Mouse (Mus musculus): ENCODE data around the gene Otop3. TPM values are rescaled to one million over a fixed set of nuclear protein-coding genes. Genes with fewer than 3 reads are reported as not detected.

Gene Otop3
- polyA plus RNA-seq, 1 experiment from 2014 or later, result not detected

Other genes starting within 250 kb of the Otop3 start
- gene Rab37, start 243.3 kb upstream of the Otop3 start, polyA plus RNA-seq (2014; fragmentation: Nextera tagmentation; extraction: Ambion mirVana), result 0.78 and 0.89 TPM in 2 replicates
- 0.22 and 0.61 TPM in 2 replicates for gene Cd300lf, start 200.7 kb upstream of the Otop3 start, polyA plus RNA-seq (2014; fragmentation: Nextera tagmentation; extraction: Ambion mirVana)
- gene Slc9a3r1, start 171.4 kb upstream of the Otop3 start, polyA plus RNA-seq (2014; fragmentation: Nextera tagmentation; extraction: Ambion mirVana), result 18.0 and 21.9 TPM in 2 replicates
- gene Tmem104, start 147.2 kb upstream of the Otop3 start, polyA plus RNA-seq (2014; fragmentation: Nextera tagmentation; extraction: Ambion mirVana), result 6.5 and 8.4 TPM in 2 replicates
- 16.5 and 16.6 TPM in 2 replicates for gene Nat9, start 146.9 kb upstream of the Otop3 start, polyA plus RNA-seq (2014; fragmentation: Nextera tagmentation; extraction: Ambion mirVana)
- gene Grin2c, start 67.5 kb upstream of the Otop3 start, polyA plus RNA-seq (2014; fragmentation: Nextera tagmentation; extraction: Ambion mirVana), result 0.15 TPM in 1 of 2 replicates, not detected in the other
- 9.3 and 9.4 TPM in 2 replicates for gene Fdxr, start 57.7 kb upstream of the Otop3 start, polyA plus RNA-seq (2014; fragmentation: Nextera tagmentation; extraction: Ambion mirVana)
- 0.94 and 1.2 TPM in 2 replicates for gene Fads6, start 37.1 kb upstream of the Otop3 start, polyA plus RNA-seq (2014; fragmentation: Nextera tagmentation; extraction: Ambion mirVana)
- not detected in 2 replicates for gene Otop2, start 27.6 kb upstream of the Otop3 start, polyA plus RNA-seq (2014; fragmentation: Nextera tagmentation; extraction: Ambion mirVana)
- gene Ush1g, start 12.7 kb upstream of the Otop3 start, polyA plus RNA-seq (2014; fragmentation: Nextera tagmentation; extraction: Ambion mirVana), result 0.05 TPM in 1 of 2 replicates, not detected in the other
- 7.4 and 7.8 TPM in 2 replicates for gene Hid1, start 33.0 kb downstream of the Otop3 start, polyA plus RNA-seq (2014; fragmentation: Nextera tagmentation; extraction: Ambion mirVana)
- gene Cdr2l, start 47.2 kb downstream of the Otop3 start, polyA plus RNA-seq (2014; fragmentation: Nextera tagmentation; extraction: Ambion mirVana), result 10.3 and 10.5 TPM in 2 replicates
- gene Mrpl58, start 69.0 kb downstream of the Otop3 start, polyA plus RNA-seq (2014; fragmentation: Nextera tagmentation; extraction: Ambion mirVana), result 191 and 195 TPM in 2 replicates
- gene Atp5h, start 85.2 kb downstream of the Otop3 start, polyA plus RNA-seq (2014; fragmentation: Nextera tagmentation; extraction: Ambion mirVana), result 2,259 and 2,271 TPM in 2 replicates
- gene Kctd2, start 85.4 kb downstream of the Otop3 start, polyA plus RNA-seq (2014; fragmentation: Nextera tagmentation; extraction: Ambion mirVana), result 19.3 and 23.5 TPM in 2 replicates
- gene Trim80, start 105.8 kb downstream of the Otop3 start, polyA plus RNA-seq (2014; fragmentation: Nextera tagmentation; extraction: Ambion mirVana), result 0.14 TPM in 1 of 2 replicates, not detected in the other
- gene Slc16a5, start 127.7 kb downstream of the Otop3 start, polyA plus RNA-seq (2014; fragmentation: Nextera tagmentation; extraction: Ambion mirVana), result 0.08 and 0.26 TPM in 2 replicates
- gene Armc7, start 140.9 kb downstream of the Otop3 start, polyA plus RNA-seq (2014; fragmentation: Nextera tagmentation; extraction: Ambion mirVana), result 5.5 and 7.5 TPM in 2 replicates
- gene Nt5c, start 157.1 kb downstream of the Otop3 start, polyA plus RNA-seq (2014; fragmentation: Nextera tagmentation; extraction: Ambion mirVana), result 54.5 and 56.2 TPM in 2 replicates
- gene Jpt1, start 179.7 kb downstream of the Otop3 start, polyA plus RNA-seq (2014; fragmentation: Nextera tagmentation; extraction: Ambion mirVana), result 511 and 538 TPM in 2 replicates
- gene Sumo2, start 201.5 kb downstream of the Otop3 start, polyA plus RNA-seq (2014; fragmentation: Nextera tagmentation; extraction: Ambion mirVana), result 600 and 636 TPM in 2 replicates
- gene Nup85, start 229.7 kb downstream of the Otop3 start, polyA plus RNA-seq (2014; fragmentation: Nextera tagmentation; extraction: Ambion mirVana), result 85.2 and 89.3 TPM in 2 replicates